Mouse (Mus musculus) sigmoid colon, adult 10 weeks (tissue): Measurements from ENCODE around the gene Ffar2. TPM values are rescaled to one million over a fixed set of nuclear protein-coding genes. Genes with fewer than 3 reads are reported as not detected.

Experiments
- polyA plus RNA-seq: library from polyadenylated mRNA; stranded (reverse); fragments of 350-450 nt; fragmentation: Illumina TruSeq; extraction: RNeasy Lipid Tissue Mini Kit (QIAGEN cat#74804); gene quantifications from one replicate; pipeline ENCODE4 v1.2.3, GENCODE M21; 2014; ENCODE audit warnings: low read depth, low replicate concordance

The Ffar2 gene
- polyA plus RNA-seq: 11.9 TPM

DNA sequence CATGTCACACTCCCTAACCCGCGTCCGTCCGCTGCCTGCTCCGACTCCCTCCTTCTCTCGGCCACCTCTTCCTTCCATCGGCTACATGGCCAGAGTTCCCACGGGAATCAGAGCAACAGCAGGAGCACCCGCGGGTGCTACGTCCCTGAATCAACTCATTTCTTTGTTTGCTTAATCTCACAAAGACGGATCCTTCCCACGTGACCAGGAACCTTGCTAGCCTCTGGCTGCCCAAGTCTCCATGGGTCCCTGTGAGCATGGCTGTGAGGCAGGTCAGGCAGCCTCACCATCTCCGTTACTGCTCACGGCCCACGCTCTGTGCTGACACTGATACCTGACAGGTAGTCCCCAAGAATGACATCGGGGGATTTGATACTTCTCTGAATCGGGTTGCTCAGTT lies at the start of gene Ffar2:
Gene Ffar2, minus strand, starts transcription at position 101 of the 400 bp plus-strand sequence.

DNA sequence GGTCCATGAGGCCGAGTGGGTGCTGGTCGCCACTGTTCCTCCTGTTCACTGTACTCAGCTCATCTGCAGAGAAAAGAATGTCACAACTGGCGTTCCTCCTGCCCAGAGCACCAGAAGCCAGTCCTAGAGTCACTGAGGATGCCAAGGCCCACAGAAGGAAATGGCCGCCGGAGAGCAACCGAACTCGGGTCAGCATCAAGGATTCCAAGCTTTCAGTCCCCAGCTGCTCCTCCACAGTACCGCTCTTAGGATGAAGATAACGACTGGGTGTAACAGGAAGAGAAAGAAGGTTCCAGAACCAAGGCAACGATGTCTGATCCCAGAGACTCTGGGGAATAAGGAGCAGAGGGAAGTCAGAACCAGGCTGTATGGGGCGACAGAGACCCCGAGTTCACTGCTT lies 37.9 kb upstream of the Ffar2 start, which contains the start of gene Ffar1:
Gene Ffar1, minus strand, starts transcription at position 101 of the 400 bp plus-strand sequence.

DNA sequence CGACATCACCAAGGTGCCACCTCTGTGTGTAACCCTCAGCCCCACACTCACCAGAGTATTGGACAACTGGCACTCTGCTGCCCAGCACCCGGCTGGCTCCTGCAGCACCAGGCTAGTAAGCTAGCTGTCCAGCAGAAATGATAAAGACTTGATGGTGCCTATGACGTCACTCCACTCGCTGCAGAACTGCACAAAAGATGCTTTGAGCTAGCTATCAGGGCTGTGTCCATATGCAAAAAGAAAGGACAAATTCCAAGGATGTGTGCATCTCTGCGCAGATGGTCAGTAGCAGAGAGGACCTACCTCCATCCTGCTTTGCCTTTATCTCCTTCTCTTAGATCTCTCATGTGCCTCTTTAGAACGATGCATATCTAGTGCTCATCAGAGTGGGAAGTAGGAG lies 32.5 kb upstream of the Ffar2 start, which contains the start of gene Ffar3:
Gene Ffar3, minus strand, starts transcription at position 101 of the 400 bp plus-strand sequence.

DNA sequence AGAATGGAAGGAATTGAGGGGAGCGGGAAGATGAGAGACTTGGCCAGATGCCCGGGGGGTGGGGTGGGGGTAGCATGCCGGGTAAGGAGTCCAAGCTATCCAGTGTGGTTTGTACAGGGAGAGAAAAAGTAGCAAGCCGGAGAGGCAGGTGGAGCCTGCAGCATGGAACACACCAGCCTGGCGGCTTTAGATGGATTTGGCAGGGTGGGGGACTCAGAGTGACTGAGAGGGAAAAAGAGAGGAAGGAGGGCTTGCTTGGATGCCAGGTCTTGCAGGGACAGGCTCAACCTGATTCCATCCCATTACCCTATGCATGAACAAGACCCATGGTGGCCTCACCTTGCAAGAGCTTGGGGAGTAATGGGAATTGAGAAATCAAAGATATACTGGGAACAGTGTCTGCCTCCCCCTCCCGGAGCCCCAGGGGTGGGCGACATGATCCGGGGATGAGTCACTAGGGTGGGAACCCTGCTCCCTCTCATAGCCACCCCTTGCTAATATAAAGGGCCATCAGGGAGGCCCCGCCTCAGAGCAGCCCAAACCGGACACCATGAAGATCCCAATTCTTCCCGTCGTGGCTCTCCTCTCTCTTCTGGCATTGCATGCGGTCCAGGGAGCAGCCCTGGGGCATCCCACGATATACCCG lies 36.1 kb downstream of the Ffar2 start, which contains the start of gene Krtdap:
Gene Krtdap, plus strand, starts transcription at position 520 of the 646 bp plus-strand sequence.

Other genes with a start within 250 kb of the Ffar2 start
- 9.5 TPM for gene Kmt2b, start 235.0 kb downstream of the Ffar2 start, polyA plus RNA-seq
- gene Zbtb32, start 224.9 kb downstream of the Ffar2 start, polyA plus RNA-seq: not detected
- gene Upk1a, start 210.9 kb downstream of the Ffar2 start, polyA plus RNA-seq: not detected
- gene Cox6b1, start 197.6 kb downstream of the Ffar2 start, polyA plus RNA-seq: 1,311 TPM
- gene Etv2, start 187.9 kb downstream of the Ffar2 start, polyA plus RNA-seq: not detected
- gene Rbm42, start 173.5 kb downstream of the Ffar2 start, polyA plus RNA-seq: not detected
- 3.0 TPM for gene Haus5, start 158.8 kb downstream of the Ffar2 start, polyA plus RNA-seq
- not detected for gene Pmis2, start 152.2 kb downstream of the Ffar2 start, polyA plus RNA-seq
- not detected for gene 2200002J24Rik, start 124.8 kb downstream of the Ffar2 start, polyA plus RNA-seq
- not detected for gene Atp4a, start 111.6 kb downstream of the Ffar2 start, polyA plus RNA-seq
- gene Tmem147, start 94.2 kb downstream of the Ffar2 start, polyA plus RNA-seq: 7.3 TPM
- not detected for gene Gapdhs, start 80.1 kb downstream of the Ffar2 start, polyA plus RNA-seq
- 0.69 TPM for gene Sbsn, start 72.3 kb downstream of the Ffar2 start, polyA plus RNA-seq
- gene Dmkn, start 60.0 kb downstream of the Ffar2 start, polyA plus RNA-seq: 2.5 TPM
- not detected for gene Krtdap, start 35.9 kb downstream of the Ffar2 start, polyA plus RNA-seq
- gene Ffar3, start 32.4 kb upstream of the Ffar2 start, polyA plus RNA-seq: not detected
- 0.91 TPM for gene Ffar1, start 37.8 kb upstream of the Ffar2 start, polyA plus RNA-seq
- gene Cd22, start 56.6 kb upstream of the Ffar2 start, polyA plus RNA-seq: 9.5 TPM
- not detected for gene Mag, start 91.1 kb upstream of the Ffar2 start, polyA plus RNA-seq
- not detected for gene Hamp2, start 100.9 kb upstream of the Ffar2 start, polyA plus RNA-seq
- not detected for gene Hamp, start 120.3 kb upstream of the Ffar2 start, polyA plus RNA-seq
- 38.3 TPM for gene Usf2, start 133.0 kb upstream of the Ffar2 start, polyA plus RNA-seq
- gene Lsr, start 149.7 kb upstream of the Ffar2 start, polyA plus RNA-seq: 6.1 TPM
- gene Fam187b, start 150.0 kb upstream of the Ffar2 start, polyA plus RNA-seq: 5.0 TPM
- gene Fxyd5, start 218.7 kb upstream of the Ffar2 start, polyA plus RNA-seq: 8.9 TPM
- gene Fxyd7, start 227.7 kb upstream of the Ffar2 start, polyA plus RNA-seq: not detected
- 4.1 TPM for gene Fxyd1, start 233.4 kb upstream of the Ffar2 start, polyA plus RNA-seq
- 1.1 TPM for gene Lgi4, start 235.6 kb upstream of the Ffar2 start, polyA plus RNA-seq